Mouse (Mus musculus) activated CD4-positive, CD25-positive, alpha-beta regulatory T cell (primary cell): ENCODE results near the gene Il18bp. TPM values are rescaled to one million over a fixed set of nuclear protein-coding genes. Genes with fewer than 3 reads are reported as not detected.

Experiments used
- polyA plus RNA-seq, 2 experiments: library from polyadenylated mRNA; unstranded; fragments of 100-300 nt; shearing (Covaris generic); gene quantifications; one replicate each; pipeline ENCODE4 v1.2.1; 2017

The Il18bp gene
- 1 to 10 TPM; 6.6 to 8.5 TPM for polyA plus RNA-seq

GRCm38 (mm10) chr7:102018590-102018989, at the start of gene Il18bp:
Il18bp (minus strand) TSS chr7:102018690.

GRCm38 (mm10) chr7:102065046-102065891, 46.8 kb upstream of the Il18bp start, which contains the start of the genes Rnf121, Xndc1 and Xntrpc:
Rnf121 (minus strand) TSS chr7:102065469.
Xndc1 (plus strand) TSS chr7:102065511.
Xntrpc (plus strand) TSS chr7:102065713.

Other genes starting within 250 kb of the Il18bp start
- gene Phox2a, start 200.4 kb downstream of the Il18bp start, polyA plus RNA-seq = not detected
- 10 to 100 TPM in 1 of 2 experiments, 1 to 10 TPM in 1; 6.7 to 11.4 TPM for gene Inppl1, start 180.5 kb downstream of the Il18bp start, polyA plus RNA-seq
- gene Folr2, start 161.5 kb downstream of the Il18bp start, polyA plus RNA-seq = 1 to 10 TPM in 1 of 2 experiments, not detected in 1; 2.1 TPM
- gene Anapc15, start 155.0 kb downstream of the Il18bp start, polyA plus RNA-seq = 10 to 100 TPM; 45.9 to 56.1 TPM
- not detected for gene Folr1, start 147.9 kb downstream of the Il18bp start, polyA plus RNA-seq
- 100 to 1,000 TPM; 139 to 151 TPM for gene Lamtor1, start 112.8 kb downstream of the Il18bp start, polyA plus RNA-seq
- gene Tomt, start 112.3 kb downstream of the Il18bp start, polyA plus RNA-seq = under 1 TPM; 0.84 to 0.94 TPM
- 1 to 10 TPM; 1.1 to 4.6 TPM for gene Lrrc51, start 84.8 kb downstream of the Il18bp start, polyA plus RNA-seq
- gene Numa1, start 84.6 kb downstream of the Il18bp start, polyA plus RNA-seq = 100 to 1,000 TPM in 1 of 2 experiments, 10 to 100 TPM in 1; 67.5 to 112 TPM
- gene Rnf121, start 46.8 kb upstream of the Il18bp start, polyA plus RNA-seq = 10 to 100 TPM; 20.2 to 22.0 TPM
- gene Xndc1, start 46.8 kb upstream of the Il18bp start, polyA plus RNA-seq = 10 to 100 TPM; 16.1 to 23.3 TPM
- gene Xntrpc, start 47.0 kb upstream of the Il18bp start, polyA plus RNA-seq = under 1 TPM; 0.25 to 0.70 TPM
- gene Trpc2, start 64.4 kb upstream of the Il18bp start, polyA plus RNA-seq = under 1 TPM in 1 of 2 experiments, not detected in 1; 0.10 TPM
- gene Art1, start 83.1 kb upstream of the Il18bp start, polyA plus RNA-seq = under 1 TPM in 1 of 2 experiments, not detected in 1; 0.41 TPM
- 1 to 10 TPM in 1 of 2 experiments, under 1 TPM in 1; 0.67 to 2.5 TPM for gene Art5, start 90.8 kb upstream of the Il18bp start, polyA plus RNA-seq
- gene Chrna10, start 98.1 kb upstream of the Il18bp start, polyA plus RNA-seq = not detected
- 10 to 100 TPM; 23.6 to 25.2 TPM for gene Nup98, start 191.5 kb upstream of the Il18bp start, polyA plus RNA-seq
- 10 to 100 TPM; 33.8 to 47.5 TPM for gene Pgap2, start 191.5 kb upstream of the Il18bp start, polyA plus RNA-seq
- gene Rhog, start 237.4 kb upstream of the Il18bp start, polyA plus RNA-seq = 100 to 1,000 TPM; 350 to 377 TPM
- 10 to 100 TPM; 61.4 to 81.9 TPM for gene Stim1, start 249.1 kb upstream of the Il18bp start, polyA plus RNA-seq